ENCODE assay signal across 21 mouse cellular contexts in the genomic region with DNA sequence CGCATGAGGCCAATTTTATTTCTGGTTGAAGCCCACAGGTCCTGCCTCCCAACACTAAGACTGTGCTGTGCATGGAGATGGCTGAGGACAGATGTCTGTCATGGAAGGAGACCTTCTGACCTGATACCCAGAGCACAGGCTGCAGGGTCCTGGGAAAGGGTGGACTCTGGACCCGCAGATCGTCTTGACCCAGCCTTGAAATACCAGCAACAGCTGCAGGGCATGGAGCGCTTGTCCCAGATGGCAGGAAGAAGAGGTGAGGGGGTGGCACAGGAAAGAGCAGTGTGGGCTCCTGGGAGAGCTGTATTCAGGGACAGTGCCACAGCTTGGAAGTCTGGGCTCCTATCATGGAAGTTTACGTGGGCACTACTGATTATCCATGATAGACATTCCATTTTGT. TPM values are rescaled to one million over a fixed set of nuclear protein-coding genes. Genes with fewer than 3 reads are reported as not detected.
DNase-seq lines count a peak whose midpoint lies in the region; ATAC-seq and TF ChIP-seq lines count a peak whose summit lies in the region.
"Had no signal": no experiment of that assay in that cellular context is flagged by ENCODE, and none has a peak within 500 bp of the region (broad histone marks: within the 10 kb centered on the region; RNA-seq: fewer than 3 reads in every experiment).

No protein-coding gene starts in this region.

- no peak for TF ChIP-seq CTCF in intestine, postnatal 0 days (IDR thresholded peaks at IDR 0.05; ENCODE audit: low read depth)
- no peak for TF ChIP-seq CTCF in E14TG2a.4 (conservative IDR thresholded peaks at IDR 0.05; ENCODE audit: low read length)
- no peak for TF ChIP-seq CTCF in ES-Bruce4 (IDR thresholded peaks at IDR 0.05; ENCODE audit: low read depth, low read length)

- peaks cover 8% of the 10 kb centered on the region; the same call in 1 of the 2 replicates for H3K4me1 ChIP-seq in intestine, postnatal 0 days (replicated peaks; ENCODE audit: control insufficient read depth, insufficient read depth, low read length)
- H3K4me1 ChIP-seq in intestine, embryonic 15.5 days (replicated peaks) = 0 out of 2 replicates have a peak, but pooled peaks cover 14% of the 10 kb centered on the region
- peaks cover 14% of the 10 kb centered on the region; the same call in 1 of the 2 replicates for H3K4me1 ChIP-seq in kidney, embryonic 14.5 days (ENCODE audit: control insufficient read depth, insufficient read depth, low read length)
- H3K4me1 ChIP-seq in E14TG2a.4 (replicated peaks; ENCODE audit: low read depth, low read length) (peaks cover 71% of the 10 kb centered on the region), ES-Bruce4 (ENCODE audit: control insufficient read depth, insufficient read depth, low read length) (peaks cover 1% of the 10 kb centered on the region)

- peak; percentile 11 to 40 for DNase-seq in kidney, postnatal 25 days
- DNase-seq in cerebellum, postnatal 25 days = no peak
- no peak for DNase-seq in urinary bladder, postnatal 14 days (ENCODE audit: low spot score)
- DNase-seq: adrenal gland, adult 2 months; adrenal gland, postnatal 10 days; adrenal gland, postnatal 25 days; cerebellum, adult 11 months; cerebellum, adult 18-20 months; cerebellum, adult 8-10 months; cerebellum, adult 9-11 months; cerebellum, postnatal 14 days; forebrain, postnatal 0 days had no signal

- no peak for TF ChIP-seq EP300 in ES-Bruce4 (IDR thresholded peaks at IDR 0.05; ENCODE audit: insufficient read depth, low read depth, low read length)

- H3K4me3 ChIP-seq in intestine, postnatal 0 days (ENCODE audit: low read depth, low read length) = no peak overlapping the region
- H3K4me3 ChIP-seq in intestine, embryonic 15.5 days (replicated peaks) = no peak overlapping the region
- no peak overlapping the region for H3K4me3 ChIP-seq in kidney, embryonic 14.5 days (ENCODE audit: low read length)
- H3K4me3 ChIP-seq in E14TG2a.4 (replicated peaks; ENCODE audit: low read length) (peak overlapping the region; percentile 14; the same call in 1 of the 2 replicates), ES-Bruce4 (ENCODE audit: low read depth, low read length) (no peak overlapping the region)
- H3K4me3 ChIP-seq: embryonic facial prominence, embryonic 10.5 days; embryonic facial prominence, embryonic 12.5 days; forebrain, embryonic 13.5 days; forebrain, embryonic 15.5 days had no signal

- no peaks in the 10 kb centered on the region for H3K9me3 ChIP-seq in intestine, postnatal 0 days (ENCODE audit: control insufficient read depth)
- no peaks in the 10 kb centered on the region for H3K9me3 ChIP-seq in intestine, embryonic 15.5 days
- H3K9me3 ChIP-seq in kidney, embryonic 14.5 days (ENCODE audit: control insufficient read depth, low read length) = no peaks in the 10 kb centered on the region
- no peaks in the 10 kb centered on the region for H3K9me3 ChIP-seq in E14TG2a.4 (ENCODE audit: low read length)
- H3K9me3 ChIP-seq in ES-Bruce4 (replicated peaks; ENCODE audit: control insufficient read depth, insufficient read depth, low read length, poor library complexity, severe bottlenecking) = no peaks in the 10 kb centered on the region
- H3K9me3 ChIP-seq: embryonic facial prominence, embryonic 10.5 days; embryonic facial prominence, embryonic 12.5 days; forebrain, embryonic 13.5 days; forebrain, embryonic 15.5 days had no signal

- H3K36me3 ChIP-seq in intestine, postnatal 0 days (ENCODE audit: control insufficient read depth, insufficient read depth) = peaks cover 16% of the 10 kb centered on the region
- peaks cover 12% of the 10 kb centered on the region; the same call in 1 of the 2 replicates for H3K36me3 ChIP-seq in intestine, embryonic 15.5 days
- H3K36me3 ChIP-seq in kidney, embryonic 14.5 days (ENCODE audit: control insufficient read depth, insufficient read depth, low read length) = peaks cover 56% of the 10 kb centered on the region
- H3K36me3 ChIP-seq in E14TG2a.4 (ENCODE audit: insufficient read depth, low read length) (peaks cover 71% of the 10 kb centered on the region), ES-Bruce4 (ENCODE audit: control insufficient read depth, insufficient read depth, low read length, poor library complexity, severe bottlenecking) (peaks cover 55% of the 10 kb centered on the region)

- no peak overlapping the region for H3K4me2 ChIP-seq in intestine, postnatal 0 days (replicated peaks; ENCODE audit: low read depth)
- no peak overlapping the region for H3K4me2 ChIP-seq in intestine, embryonic 15.5 days (replicated peaks)
- no peak overlapping the region for H3K4me2 ChIP-seq in kidney, embryonic 14.5 days (replicated peaks; ENCODE audit: low read depth, low read length)
- H3K4me2 ChIP-seq: embryonic facial prominence, embryonic 12.5 days; forebrain, embryonic 13.5 days; forebrain, embryonic 15.5 days had no signal

- 72% methylated on average over 5 of the region's 5 CpGs for WGBS in intestine, postnatal 0 days
- 77% methylated on average over 5 of the region's 5 CpGs for WGBS in intestine, embryonic 15.5 days
- 94% methylated on average over 5 of the region's 5 CpGs for WGBS in kidney, embryonic 14.5 days

- no peak for ATAC-seq in intestine, postnatal 0 days
- ATAC-seq in intestine, embryonic 15.5 days = no peak
- ATAC-seq in kidney, embryonic 14.5 days (ENCODE audit: low FRiP score, low TSS enrichment) = no peak
- ATAC-seq: forebrain, embryonic 13.5 days; forebrain, embryonic 15.5 days; forebrain, postnatal 0 days had no signal

- no peaks in the 10 kb centered on the region for H3K27me3 ChIP-seq in intestine, postnatal 0 days (replicated peaks; ENCODE audit: control insufficient read depth, insufficient read depth, low read length)
- no peaks in the 10 kb centered on the region for H3K27me3 ChIP-seq in intestine, embryonic 15.5 days (replicated peaks)
- no peaks in the 10 kb centered on the region for H3K27me3 ChIP-seq in kidney, embryonic 14.5 days (ENCODE audit: control insufficient read depth, insufficient read depth, low read length)
- H3K27me3 ChIP-seq in E14TG2a.4 (ENCODE audit: insufficient read depth, low read length) (no peaks in the 10 kb centered on the region), ES-Bruce4 (ENCODE audit: control insufficient read depth, insufficient read depth, low read length, poor library complexity, severe bottlenecking) (no peaks in the 10 kb centered on the region)
- H3K27me3 ChIP-seq: embryonic facial prominence, embryonic 12.5 days; forebrain, embryonic 13.5 days; forebrain, embryonic 15.5 days had no signal

- TF ChIP-seq POLR2A in ES-Bruce4 (IDR thresholded peaks at IDR 0.05; ENCODE audit: insufficient read depth, low read length) = no peak

- H3K27ac ChIP-seq in intestine, postnatal 0 days (ENCODE audit: low read depth, low read length) = peak overlapping the region; percentile 36
- no peak overlapping the region for H3K27ac ChIP-seq in intestine, embryonic 15.5 days
- H3K27ac ChIP-seq in kidney, embryonic 14.5 days (ENCODE audit: low read depth, low read length) = no peak overlapping the region
- H3K27ac ChIP-seq in ES-Bruce4 (ENCODE audit: insufficient read depth, low read length) = no peak overlapping the region
- H3K27ac ChIP-seq: embryonic facial prominence, embryonic 10.5 days; embryonic facial prominence, embryonic 12.5 days; forebrain, embryonic 13.5 days; forebrain, embryonic 15.5 days had no signal

- no peak overlapping the region for H3K9ac ChIP-seq in intestine, postnatal 0 days (ENCODE audit: low read depth, low read length)
- H3K9ac ChIP-seq in intestine, embryonic 15.5 days = no peak overlapping the region
- H3K9ac ChIP-seq in kidney, embryonic 14.5 days (ENCODE audit: low read depth, low read length) = no peak overlapping the region
- 0 out of 2 replicates have a peak overlapping the region, but pooled peaks have one; percentile 20 for H3K9ac ChIP-seq in ES-Bruce4 (ENCODE audit: low read depth, poor library complexity, severe bottlenecking)
- H3K9ac ChIP-seq: embryonic facial prominence, embryonic 12.5 days; forebrain, embryonic 13.5 days; forebrain, embryonic 15.5 days; forebrain, postnatal 0 days had no signal

RNA-seq across cellular contexts. Expression of gene Zfp568, which starts 3.8 kb away (rescaled TPM):
- polyA plus RNA-seq in intestine, postnatal 0 days (2015; fragmentation: Nextera tagmentation; extraction: Ambion mirVana) = 5.5 and 5.8 TPM in 2 replicates
- 15.1 and 15.5 TPM in 2 replicates for polyA plus RNA-seq in intestine, embryonic 15.5 days (2015; fragmentation: Nextera tagmentation; extraction: Ambion mirVana)
- 13.4 and 26.6 TPM in 2 replicates for polyA plus RNA-seq in kidney, embryonic 14.5 days (2014; fragmentation: Nextera tagmentation; extraction: Ambion mirVana)
- 98.0 and 103 TPM in 2 replicates for polyA plus RNA-seq in ES-Bruce4 (2011; ENCODE audit: insufficient read depth, insufficient read length, low read depth, missing spikeins)

RNA-seq across cellular contexts. Expression of gene Zfp74, which starts 33.7 kb away (rescaled TPM):
- 2.6 and 2.8 TPM in 2 replicates for polyA plus RNA-seq in intestine, postnatal 0 days (2015; fragmentation: Nextera tagmentation; extraction: Ambion mirVana)
- 6.6 and 7.8 TPM in 2 replicates for polyA plus RNA-seq in intestine, embryonic 15.5 days (2015; fragmentation: Nextera tagmentation; extraction: Ambion mirVana)
- 7.2 and 11.0 TPM in 2 replicates for polyA plus RNA-seq in kidney, embryonic 14.5 days (2014; fragmentation: Nextera tagmentation; extraction: Ambion mirVana)
- 19.6 and 19.7 TPM in 2 replicates for polyA plus RNA-seq in ES-Bruce4 (2011; ENCODE audit: insufficient read depth, insufficient read length, low read depth, missing spikeins)

Comparison
In these comparisons a context has a peak if more than half of its experiments do, and no peak if none do; other contexts are left out.
1. DNase-seq: peak in kidney, postnatal 25 days (2 of 2); none in cerebellum, postnatal 25 days (0 of 2) and urinary bladder, postnatal 14 days (single experiment).